Mouse (Mus musculus) inflammation-experienced regulatory T-cells, adult 6 months (primary cell): Measurements from ENCODE around the gene Spib. TPM values are rescaled to one million over a fixed set of nuclear protein-coding genes. Genes with fewer than 3 reads are reported as not detected.

Experiments used
- ATAC-seq: one replicate; pipeline ENCODE4 v1.8.0; 2017
- polyA plus RNA-seq, 3 experiments: library from polyadenylated mRNA; unstranded; fragments of 100-300 nt; shearing (Covaris generic); gene quantifications; one replicate each; pipeline ENCODE4 v1.2.1; 2017

Gene Spib
- polyA plus RNA-seq, result 1 to 10 TPM in 1 of 3 experiments, under 1 TPM in 2; 0.17 to 2.1 (median 0.86) TPM

GRCm38 (mm10) chr7:44531946-44532732, at the start of gene Spib:
Gene Spib (minus strand): TSS chr7:44532071.
- no peak for ATAC-seq

GRCm38 (mm10) chr7:44581637-44582036, 49.8 kb upstream of the Spib start:
- ATAC-seq, result no peak

- ATAC-seq, result no peak
Observed at GRCm38 (mm10) chr7:44576333-44576844, 44.5 kb upstream of the Spib start.

GRCm38 (mm10) chr7:44572956-44573484, 41.1 kb upstream of the Spib start:
- ATAC-seq, result no peak

- no peak for ATAC-seq
Observed at GRCm38 (mm10) chr7:44572213-44572701, 40.4 kb upstream of the Spib start, which contains the start of gene Napsa. Gene Napsa (plus strand): TSS chr7:44572380.

GRCm38 (mm10) chr7:44571811-44572210, 39.9 kb upstream of the Spib start:
- no peak for ATAC-seq

GRCm38 (mm10) chr7:44570989-44571388, 39.1 kb upstream of the Spib start:
- ATAC-seq, result no peak

GRCm38 (mm10) chr7:44568803-44569202, 36.9 kb upstream of the Spib start:
- ATAC-seq, result no peak

GRCm38 (mm10) chr7:44565414-44565813, 33.5 kb upstream of the Spib start:
- no peak for ATAC-seq

GRCm38 (mm10) chr7:44564486-44564885, 32.6 kb upstream of the Spib start:
- no peak for ATAC-seq

GRCm38 (mm10) chr7:44563284-44563683, 31.4 kb upstream of the Spib start:
- no peak for ATAC-seq

- ATAC-seq, result peak; percentile 77
Observed at GRCm38 (mm10) chr7:44560435-44561400, 28.8 kb upstream of the Spib start.

GRCm38 (mm10) chr7:44557629-44558028, 25.8 kb upstream of the Spib start:
- no peak for ATAC-seq

GRCm38 (mm10) chr7:44553826-44554225, 22.0 kb upstream of the Spib start, which contains the start of gene Nr1h2:
Gene Nr1h2 (minus strand): TSS chr7:44553951.
- ATAC-seq, result peak; percentile 85

- peak; percentile 8 for ATAC-seq
Observed at GRCm38 (mm10) chr7:44553196-44553764, 21.4 kb upstream of the Spib start.

- ATAC-seq, result no peak
Observed at GRCm38 (mm10) chr7:44552141-44552908, 20.5 kb upstream of the Spib start.

GRCm38 (mm10) chr7:44551731-44552130, 19.9 kb upstream of the Spib start:
- ATAC-seq, result no peak

- no peak for ATAC-seq
Observed at GRCm38 (mm10) chr7:44551301-44551700, 19.4 kb upstream of the Spib start.

- no peak for ATAC-seq
Observed at GRCm38 (mm10) chr7:44550409-44550678, 18.5 kb upstream of the Spib start.

- no peak for ATAC-seq
Observed at GRCm38 (mm10) chr7:44549621-44550408, 17.9 kb upstream of the Spib start.
